Mouse (Mus musculus): ENCODE measurements around the gene Crtam. TPM values are rescaled to one million over a fixed set of nuclear protein-coding genes. Genes with fewer than 3 reads are reported as not detected.

The Crtam gene
- polyA plus RNA-seq, 1 experiment from 2014 or later: 0.21 TPM

GRCm38 (mm10) chr9:40984313-40984712 lies 20.1 kb downstream of the Crtam start:
- no peak for ATAC-seq (ENCODE audit: low read depth)
- Histone ChIP-seq H3K4me3 (ENCODE audit: low read depth, low read length) (no peak overlapping the region), H3K4me2 (ENCODE audit: low read depth, low read length) (no peak overlapping the region), H3K9ac (replicated peaks; ENCODE audit: low read depth, low read length) (no peak overlapping the region), H3K4me1 (ENCODE audit: control insufficient read depth, insufficient read depth, low read length) (no peaks in the 10 kb centered on the region), H3K27ac (ENCODE audit: low read depth, low read length) (no peak overlapping the region), H3K27me3 (ENCODE audit: control insufficient read depth, insufficient read depth, low read length) (no peaks in the 10 kb centered on the region), H3K9me3 (ENCODE audit: control insufficient read depth, low read length) (no peaks in the 10 kb centered on the region), H3K36me3 (ENCODE audit: control insufficient read depth, insufficient read depth, low read length) (no peaks in the 10 kb centered on the region)
- 67% methylated on average over 3 of the region's 3 CpGs for WGBS

GRCm38 (mm10) chr9:40983758-40984157 lies 20.7 kb downstream of the Crtam start:
- Histone ChIP-seq H3K36me3 (ENCODE audit: control insufficient read depth, insufficient read depth, low read length) (no peaks in the 10 kb centered on the region), H3K27ac (ENCODE audit: low read depth, low read length) (no peak overlapping the region), H3K4me2 (ENCODE audit: low read depth, low read length) (no peak overlapping the region), H3K9me3 (ENCODE audit: control insufficient read depth, low read length) (no peaks in the 10 kb centered on the region), H3K9ac (replicated peaks; ENCODE audit: low read depth, low read length) (no peak overlapping the region), H3K4me1 (ENCODE audit: control insufficient read depth, insufficient read depth, low read length) (no peaks in the 10 kb centered on the region), H3K27me3 (ENCODE audit: control insufficient read depth, insufficient read depth, low read length) (no peaks in the 10 kb centered on the region), H3K4me3 (ENCODE audit: low read depth, low read length) (no peak overlapping the region)
- ATAC-seq (ENCODE audit: low read depth): no peak
- 87% methylated on average over 3 of the region's 3 CpGs for WGBS

- no peaks in the 10 kb centered on the region for H3K4me1 ChIP-seq (ENCODE audit: control insufficient read depth, insufficient read depth, low read length)
- H3K4me2 ChIP-seq (ENCODE audit: low read depth, low read length): no peak overlapping the region
- H3K27ac ChIP-seq (ENCODE audit: low read depth, low read length): no peak overlapping the region
- WGBS: 26% methylated on average over 6 of the region's 6 CpGs
- no peaks in the 10 kb centered on the region for H3K9me3 ChIP-seq (ENCODE audit: control insufficient read depth, low read length)
- no peaks in the 10 kb centered on the region for H3K27me3 ChIP-seq (ENCODE audit: control insufficient read depth, insufficient read depth, low read length)
- no peak overlapping the region for H3K4me3 ChIP-seq (ENCODE audit: low read depth, low read length)
- H3K9ac ChIP-seq (replicated peaks; ENCODE audit: low read depth, low read length): no peak overlapping the region
- H3K36me3 ChIP-seq (ENCODE audit: control insufficient read depth, insufficient read depth, low read length): no peaks in the 10 kb centered on the region
- ATAC-seq (ENCODE audit: low read depth): no peak
Measured at GRCm38 (mm10) chr9:40982480-40982879, 21.9 kb downstream of the Crtam start.

- ATAC-seq (ENCODE audit: low read depth): no peak
- Histone ChIP-seq H3K36me3 (ENCODE audit: control insufficient read depth, insufficient read depth, low read length) (no peaks in the 10 kb centered on the region), H3K4me3 (ENCODE audit: low read depth, low read length) (no peak overlapping the region), H3K27me3 (ENCODE audit: control insufficient read depth, insufficient read depth, low read length) (no peaks in the 10 kb centered on the region), H3K9ac (replicated peaks; ENCODE audit: low read depth, low read length) (no peak overlapping the region), H3K9me3 (ENCODE audit: control insufficient read depth, low read length) (no peaks in the 10 kb centered on the region), H3K4me2 (ENCODE audit: low read depth, low read length) (no peak overlapping the region), H3K4me1 (ENCODE audit: control insufficient read depth, insufficient read depth, low read length) (no peaks in the 10 kb centered on the region), H3K27ac (ENCODE audit: low read depth, low read length) (no peak overlapping the region)
- WGBS: 84% methylated on average over 11 of the region's 11 CpGs
Measured at GRCm38 (mm10) chr9:40974042-40974801, 30.2 kb downstream of the Crtam start.

GRCm38 (mm10) chr9:40964418-40964714 lies 40.1 kb downstream of the Crtam start:
- Histone ChIP-seq H3K4me1 (ENCODE audit: control insufficient read depth, insufficient read depth, low read length) (peaks cover 3% of the 10 kb centered on the region; the same call in 1 of the 2 replicates), H3K9me3 (ENCODE audit: control insufficient read depth, low read length) (no peaks in the 10 kb centered on the region), H3K36me3 (ENCODE audit: control insufficient read depth, insufficient read depth, low read length) (no peaks in the 10 kb centered on the region), H3K4me3 (ENCODE audit: low read depth, low read length) (peak overlapping the region; percentile 45), H3K27me3 (ENCODE audit: control insufficient read depth, insufficient read depth, low read length) (0 out of 2 replicates have a peak, but pooled peaks cover 5% of the 10 kb centered on the region), H3K9ac (replicated peaks; ENCODE audit: low read depth, low read length) (no peak overlapping the region; the same call in 1 of the 2 replicates), H3K27ac (ENCODE audit: low read depth, low read length) (no peak overlapping the region), H3K4me2 (ENCODE audit: low read depth, low read length) (peak overlapping the region; percentile 95)
- 15% methylated on average over 7 of the region's 7 CpGs for WGBS
- no peak for ATAC-seq (ENCODE audit: low read depth)

GRCm38 (mm10) chr9:40963586-40964417 lies 40.6 kb downstream of the Crtam start, which contains the start of gene Jhy:
Gene Jhy, minus strand, starts transcription at chr9:40964118.
- Histone ChIP-seq H3K27me3 (ENCODE audit: control insufficient read depth, insufficient read depth, low read length) (0 out of 2 replicates have a peak, but pooled peaks cover 5% of the 10 kb centered on the region), H3K4me1 (ENCODE audit: control insufficient read depth, insufficient read depth, low read length) (peaks cover 3% of the 10 kb centered on the region; the same call in 1 of the 2 replicates), H3K9ac (replicated peaks; ENCODE audit: low read depth, low read length) (peak within 1 kb of the TSS; percentile 76), H3K36me3 (ENCODE audit: control insufficient read depth, insufficient read depth, low read length) (no peaks in the 10 kb centered on the region), H3K27ac (ENCODE audit: low read depth, low read length) (0 out of 2 replicates have a peak within 1 kb of the TSS, but pooled peaks have one; percentile 13), H3K4me3 (ENCODE audit: low read depth, low read length) (peak within 1 kb of the TSS; percentile 45), H3K9me3 (ENCODE audit: control insufficient read depth, low read length) (no peaks in the 10 kb centered on the region), H3K4me2 (ENCODE audit: low read depth, low read length) (peak within 1 kb of the TSS; percentile 95)
- WGBS: 2% methylated on average over 48 of the region's 51 CpGs
- peak; percentile 84 for ATAC-seq (ENCODE audit: low read depth)

- Histone ChIP-seq H3K9ac (replicated peaks; ENCODE audit: low read depth, low read length) (no peak overlapping the region), H3K36me3 (ENCODE audit: control insufficient read depth, insufficient read depth, low read length) (no peaks in the 10 kb centered on the region), H3K4me1 (ENCODE audit: control insufficient read depth, insufficient read depth, low read length) (peaks cover 3% of the 10 kb centered on the region; the same call in 1 of the 2 replicates), H3K4me2 (ENCODE audit: low read depth, low read length) (no peak overlapping the region), H3K27me3 (ENCODE audit: control insufficient read depth, insufficient read depth, low read length) (0 out of 2 replicates have a peak, but pooled peaks cover 5% of the 10 kb centered on the region), H3K9me3 (ENCODE audit: control insufficient read depth, low read length) (no peaks in the 10 kb centered on the region), H3K4me3 (ENCODE audit: low read depth, low read length) (no peak overlapping the region), H3K27ac (ENCODE audit: low read depth, low read length) (peak overlapping the region; percentile 22; the same call in 1 of the 2 replicates)
- no peak for ATAC-seq (ENCODE audit: low read depth)
- WGBS: 34% methylated on average over 3 of the region's 3 CpGs
Measured at GRCm38 (mm10) chr9:40961401-40961800, 43.0 kb downstream of the Crtam start.

- peak overlapping the region; percentile 5; the same call in 1 of the 2 replicates for H3K4me3 ChIP-seq (ENCODE audit: low read depth, low read length)
- H3K4me1 ChIP-seq (ENCODE audit: control insufficient read depth, insufficient read depth, low read length): no peaks in the 10 kb centered on the region
- H3K36me3 ChIP-seq (ENCODE audit: control insufficient read depth, insufficient read depth, low read length): no peaks in the 10 kb centered on the region
- peak overlapping the region; percentile 41; the same call in 1 of the 2 replicates for H3K4me2 ChIP-seq (ENCODE audit: low read depth, low read length)
- H3K27me3 ChIP-seq (ENCODE audit: control insufficient read depth, insufficient read depth, low read length): no peaks in the 10 kb centered on the region
- H3K9ac ChIP-seq (replicated peaks; ENCODE audit: low read depth, low read length): no peak overlapping the region
- no peaks in the 10 kb centered on the region for H3K9me3 ChIP-seq (ENCODE audit: control insufficient read depth, low read length)
- peak; percentile 58; the same call in 1 of the 2 replicates for ATAC-seq (ENCODE audit: low read depth)
- 11% methylated on average over 18 of the region's 18 CpGs for WGBS
- H3K27ac ChIP-seq (ENCODE audit: low read depth, low read length): 0 out of 2 replicates have a peak overlapping the region, but pooled peaks have one; percentile 23
Measured at GRCm38 (mm10) chr9:40949039-40949615, 55.3 kb downstream of the Crtam start.
